Mouse (Mus musculus): ENCODE data around the gene Ehbp1l1. TPM values are rescaled to one million over a fixed set of nuclear protein-coding genes. Genes with fewer than 3 reads are reported as not detected.
A peak's percentile ranks its signal among the peaks of the same experiment; 100 is the strongest.

Gene Ehbp1l1
- 6.7 and 10.1 TPM in 2 replicates for polyA plus RNA-seq (2015; fragmentation: Nextera tagmentation; extraction: Ambion mirVana)

DNA sequence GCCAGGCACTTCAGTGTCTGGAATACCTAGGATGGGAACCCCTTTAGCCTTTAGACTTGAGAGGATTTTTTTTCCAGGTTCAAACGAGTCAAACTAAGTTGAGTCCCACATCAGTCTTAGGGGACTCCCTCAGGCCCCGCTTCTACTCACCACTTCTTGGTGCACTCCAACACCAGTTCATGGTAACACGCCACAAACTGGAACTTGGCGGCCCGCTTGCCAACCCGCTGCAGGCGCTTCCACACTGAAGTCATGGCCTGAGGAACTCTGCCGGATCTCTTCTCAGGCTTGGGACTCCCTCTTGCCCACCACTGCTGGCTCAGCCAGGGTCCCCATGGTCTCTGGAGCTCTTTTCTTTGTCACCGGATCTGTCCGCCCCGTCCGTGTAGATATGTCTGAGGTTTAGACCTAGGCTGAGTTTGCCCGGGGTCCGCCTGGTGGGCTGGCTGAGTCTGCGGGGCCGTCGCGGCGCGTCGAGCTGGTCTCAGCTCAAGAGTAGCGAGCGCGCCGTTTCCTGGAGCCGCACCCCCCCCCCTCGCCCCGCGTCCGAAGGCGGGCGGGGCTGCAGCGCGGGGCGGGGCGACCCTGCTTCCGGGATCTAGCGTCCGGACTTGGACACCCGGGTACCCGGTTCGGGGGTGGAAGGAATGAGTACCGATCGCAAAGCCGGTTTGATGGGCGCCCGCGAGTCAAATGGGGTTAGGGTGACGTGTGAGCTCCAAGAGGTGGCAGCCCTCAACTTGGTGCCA, at the start of gene Ehbp1l1:
Ehbp1l1 (minus strand) TSS at position 551 of the 749 bp plus-strand sequence.
- H3K27ac ChIP-seq: 0 out of 2 replicates have a peak within 1 kb of the TSS, but pooled peaks have one; percentile 44
- peaks cover 47% of the 10 kb centered on the region for H3K36me3 ChIP-seq

DNA sequence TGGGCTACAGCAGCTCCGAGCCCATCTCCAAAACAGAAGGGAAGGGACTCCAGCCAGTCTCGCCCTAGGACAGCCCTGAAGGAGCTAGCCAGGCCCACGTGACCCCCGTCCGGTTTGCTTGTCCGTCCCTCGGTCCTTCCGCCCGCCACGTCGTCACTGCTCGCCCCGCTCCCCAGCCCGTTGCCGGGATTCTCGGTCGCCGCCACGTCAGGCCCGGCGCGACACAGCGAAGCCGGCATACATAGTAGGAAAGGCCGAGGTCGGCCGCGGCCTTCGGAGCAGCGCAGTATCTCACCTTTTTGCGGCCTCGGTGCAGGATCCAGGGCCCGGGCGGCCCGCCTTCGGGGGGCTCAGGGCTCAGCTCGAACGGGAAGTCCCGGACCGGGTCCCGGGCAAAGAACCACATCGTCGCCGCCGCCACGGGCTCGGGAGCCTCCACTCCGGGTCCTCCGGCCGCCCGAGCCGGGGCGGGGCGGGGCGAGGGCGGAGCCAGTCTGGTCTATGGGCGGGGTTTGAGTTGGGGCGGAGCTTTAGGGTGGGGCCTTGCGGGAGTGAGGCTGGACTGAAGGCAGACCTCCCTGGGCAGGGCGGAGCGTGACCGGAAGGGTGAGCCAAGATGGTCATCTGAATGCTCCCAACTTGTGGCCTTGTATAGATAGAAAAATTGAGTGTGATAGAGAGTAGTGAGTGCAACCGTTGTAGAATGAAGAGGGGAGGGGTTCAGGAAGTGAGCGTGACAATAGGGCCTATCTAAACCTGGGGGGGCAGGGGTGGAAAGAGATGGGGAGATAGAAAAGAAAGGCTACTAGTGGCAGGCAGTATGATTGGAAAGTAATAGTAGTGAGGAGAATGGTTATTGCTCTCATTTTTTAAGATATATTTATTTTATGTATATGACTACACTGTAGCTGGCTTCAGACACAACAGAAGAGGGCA, 45.1 kb upstream of the Ehbp1l1 start, which contains the start of gene Scyl1:
Scyl1 (minus strand) TSS at position 495 of the 936 bp plus-strand sequence.
- Histone ChIP-seq H3K27ac (peak within 1 kb of the TSS; percentile 84), H3K9ac (peak within 1 kb of the TSS; percentile 87), H3K4me1 (replicated peaks) (peaks cover 29% of the 10 kb centered on the region), H3K9me3 (no peaks in the 10 kb centered on the region), H3K27me3 (no peaks in the 10 kb centered on the region), H3K36me3 (peaks cover 35% of the 10 kb centered on the region), H3K4me3 (peak within 1 kb of the TSS; percentile 59), H3K4me2 (peak within 1 kb of the TSS; percentile 86)
- under 1% methylated on average over 64 of the region's 64 CpGs for WGBS
- peak; percentile 95 for ATAC-seq (ENCODE audit: low FRiP score)

More for the DNA sequence above, at the start of gene Ehbp1l1:
- Histone ChIP-seq H3K27me3 (no peaks in the 10 kb centered on the region), H3K4me3 (peak within 1 kb of the TSS; percentile 96), H3K4me2 (peak within 1 kb of the TSS; percentile 99), H3K9ac (peak within 1 kb of the TSS; percentile 100), H3K9me3 (no peaks in the 10 kb centered on the region), H3K4me1 (replicated peaks) (peaks cover 60% of the 10 kb centered on the region)
- no peak for ATAC-seq (ENCODE audit: low FRiP score)
- 17% methylated on average over 45 of the region's 49 CpGs for whole genome bisulfite sequencing

DNA sequence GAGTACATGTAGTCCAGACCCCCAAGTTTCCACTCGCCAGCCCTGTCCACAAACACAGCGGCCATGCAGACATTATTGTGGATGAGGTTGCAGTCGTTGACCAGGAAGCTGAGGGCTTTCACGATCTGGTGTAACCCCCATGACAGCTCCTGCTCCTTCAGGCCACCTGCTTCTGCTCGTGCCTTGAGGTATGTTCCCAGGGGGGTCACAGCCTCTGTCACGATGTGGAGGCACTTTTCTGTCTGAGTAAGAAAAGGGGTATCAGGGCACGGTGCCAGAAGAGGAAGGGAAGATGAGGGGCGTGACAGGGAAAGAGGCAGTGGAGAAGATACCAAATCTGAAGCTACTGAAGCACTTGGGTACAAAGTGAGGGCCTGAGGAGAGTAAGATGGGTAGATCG, 44.2 kb upstream of the Ehbp1l1 start:
- Histone ChIP-seq H3K27me3 (no peaks in the 10 kb centered on the region), H3K4me3 (peak overlapping the region; percentile 59), H3K36me3 (peaks cover 44% of the 10 kb centered on the region), H3K4me1 (replicated peaks) (peaks cover 29% of the 10 kb centered on the region), H3K9ac (peak overlapping the region; percentile 87), H3K27ac (peak overlapping the region; percentile 84), H3K9me3 (no peaks in the 10 kb centered on the region), H3K4me2 (peak overlapping the region; percentile 86)
- ATAC-seq (ENCODE audit: low FRiP score): peak; percentile 5; the same call in 1 of the 2 replicates
- 45% methylated on average over 9 of the region's 9 CpGs for WGBS

DNA sequence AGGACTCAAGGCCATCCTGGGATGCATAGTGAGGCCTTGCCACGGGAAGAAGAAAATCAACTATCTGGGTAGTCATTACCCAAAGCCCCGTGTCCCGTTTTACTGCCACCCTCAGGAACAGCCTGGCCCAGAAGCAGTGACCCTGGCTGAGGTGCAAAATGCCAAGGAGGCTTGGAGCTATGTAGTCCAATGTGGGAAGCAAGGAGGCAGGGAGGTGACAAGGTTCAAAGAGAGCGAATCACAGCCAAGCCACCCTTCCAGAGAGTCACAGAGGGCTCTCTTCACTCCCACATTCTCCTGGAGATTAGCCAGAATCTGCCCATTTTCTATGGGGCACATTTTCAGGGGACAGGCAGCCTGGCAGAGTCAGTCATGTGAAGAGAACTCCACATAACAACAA, 41.2 kb upstream of the Ehbp1l1 start:
- Histone ChIP-seq H3K4me3 (no peak overlapping the region), H3K36me3 (peaks cover 72% of the 10 kb centered on the region), H3K4me2 (no peak overlapping the region), H3K4me1 (replicated peaks) (peaks cover 29% of the 10 kb centered on the region), H3K27ac (no peak overlapping the region), H3K9me3 (no peaks in the 10 kb centered on the region), H3K27me3 (no peaks in the 10 kb centered on the region), H3K9ac (0 out of 2 replicates have a peak overlapping the region, but pooled peaks have one; percentile 15)
- 90% methylated on average over 4 of the region's 4 CpGs for WGBS
- no peak for ATAC-seq (ENCODE audit: low FRiP score)

DNA sequence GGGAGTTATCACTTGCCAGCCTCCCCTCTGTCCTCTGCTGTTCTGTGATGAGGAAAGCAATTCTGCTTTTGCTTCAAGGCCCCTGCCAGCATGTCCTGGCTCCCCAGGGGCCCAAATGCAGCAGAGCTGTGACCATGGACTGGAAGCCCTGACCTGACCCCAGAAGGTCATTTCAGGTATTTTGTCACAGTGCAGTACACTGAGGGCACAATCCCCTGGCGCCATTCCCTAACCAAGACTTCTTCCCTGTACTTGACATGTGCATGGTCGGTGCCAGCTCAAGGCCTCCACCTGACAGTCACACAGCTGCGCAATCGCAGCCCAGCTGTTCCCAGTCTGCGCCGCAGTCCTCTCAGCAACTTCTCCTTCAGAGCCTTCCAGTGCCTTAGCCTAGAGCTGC, 37.0 kb upstream of the Ehbp1l1 start:
- Histone ChIP-seq H3K4me1 (replicated peaks) (peaks cover 4% of the 10 kb centered on the region; the same call in 1 of the 2 replicates), H3K27me3 (peaks cover 19% of the 10 kb centered on the region), H3K4me3 (no peak overlapping the region), H3K9me3 (no peaks in the 10 kb centered on the region), H3K27ac (no peak overlapping the region), H3K9ac (no peak overlapping the region), H3K4me2 (no peak overlapping the region), H3K36me3 (peaks cover 98% of the 10 kb centered on the region)
- WGBS: 94% methylated on average over 6 of the region's 6 CpGs
- ATAC-seq (ENCODE audit: low FRiP score): no peak

DNA sequence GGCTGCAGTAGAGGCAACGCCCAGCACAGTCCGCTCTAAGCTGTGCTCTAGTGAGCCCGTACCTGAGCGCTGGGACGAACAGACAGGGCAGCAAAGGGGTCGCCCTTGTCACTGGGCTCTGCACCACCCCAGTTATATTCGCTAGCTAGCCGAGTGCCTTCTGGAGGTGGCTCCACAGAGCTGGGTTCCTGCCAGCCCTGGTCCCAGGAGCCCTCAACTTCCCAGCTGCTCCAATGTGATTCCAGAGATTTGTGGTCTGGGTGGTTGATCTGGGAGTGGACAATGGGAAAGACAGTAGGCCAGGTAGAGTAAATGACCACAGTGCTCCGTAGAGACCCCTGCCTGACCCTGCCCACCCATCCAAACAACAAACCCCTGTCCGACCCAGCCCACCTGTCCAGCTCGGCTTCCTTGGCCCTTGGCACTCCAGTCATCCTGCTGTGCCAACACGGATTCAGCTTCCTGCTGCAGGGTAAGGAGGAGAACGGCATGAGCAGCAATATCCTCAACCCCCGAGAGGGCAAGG, 32.8 kb upstream of the Ehbp1l1 start:
- peaks cover 68% of the 10 kb centered on the region for H3K36me3 ChIP-seq

DNA sequence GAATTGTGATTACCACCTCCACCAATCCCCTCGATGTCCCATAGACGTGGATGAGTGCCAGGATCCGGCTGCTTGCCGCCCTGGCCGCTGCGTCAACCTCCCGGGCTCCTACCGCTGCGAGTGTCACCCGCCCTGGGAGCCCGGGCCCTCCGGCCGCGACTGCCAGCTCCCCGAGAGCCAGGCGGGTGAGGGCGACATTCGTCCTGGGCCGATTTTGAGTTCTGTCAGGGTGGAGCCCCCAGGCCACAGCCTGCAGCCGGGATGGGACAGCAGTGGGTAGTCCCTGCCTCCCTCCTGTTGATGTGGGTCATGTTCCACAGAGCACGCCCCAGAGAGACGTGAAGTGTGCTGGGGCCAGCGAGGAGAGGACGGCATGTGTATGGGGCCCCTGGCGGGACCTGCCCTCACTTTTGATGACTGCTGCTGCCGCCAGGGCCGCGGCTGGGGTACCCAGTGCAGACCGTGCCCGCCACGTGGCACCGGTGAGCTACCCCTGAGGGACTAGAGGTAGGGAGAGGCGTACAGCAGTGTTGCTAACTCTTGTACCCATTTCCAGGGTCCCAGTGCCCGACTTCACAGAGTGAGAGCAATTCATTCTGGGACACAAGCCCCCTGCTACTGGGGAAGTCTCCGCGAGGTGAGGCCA, 31.0 kb upstream of the Ehbp1l1 start:
- Histone ChIP-seq H3K36me3 (peaks cover 52% of the 10 kb centered on the region), H3K27me3 (peaks cover 79% of the 10 kb centered on the region), H3K4me2 (peak overlapping the region; percentile 33), H3K27ac (no peak overlapping the region), H3K4me3 (peak overlapping the region; percentile 20), H3K9ac (peak overlapping the region; percentile 56; the same call in 1 of the 2 replicates), H3K9me3 (no peaks in the 10 kb centered on the region), H3K4me1 (replicated peaks) (peaks cover 13% of the 10 kb centered on the region)
- WGBS: 12% methylated on average over 36 of the region's 36 CpGs
- no peak; the same call in 1 of the 2 replicates for ATAC-seq (ENCODE audit: low FRiP score)

More for the DNA sequence above, 32.8 kb upstream of the Ehbp1l1 start:
- Histone ChIP-seq H3K4me1 (replicated peaks) (peaks cover 13% of the 10 kb centered on the region), H3K27ac (no peak overlapping the region), H3K9me3 (no peaks in the 10 kb centered on the region), H3K9ac (no peak overlapping the region), H3K4me3 (no peak overlapping the region), H3K4me2 (no peak overlapping the region), H3K27me3 (peaks cover 61% of the 10 kb centered on the region)
- 90% methylated on average over 14 of the region's 14 CpGs for WGBS
- ATAC-seq (ENCODE audit: low FRiP score): no peak

DNA sequence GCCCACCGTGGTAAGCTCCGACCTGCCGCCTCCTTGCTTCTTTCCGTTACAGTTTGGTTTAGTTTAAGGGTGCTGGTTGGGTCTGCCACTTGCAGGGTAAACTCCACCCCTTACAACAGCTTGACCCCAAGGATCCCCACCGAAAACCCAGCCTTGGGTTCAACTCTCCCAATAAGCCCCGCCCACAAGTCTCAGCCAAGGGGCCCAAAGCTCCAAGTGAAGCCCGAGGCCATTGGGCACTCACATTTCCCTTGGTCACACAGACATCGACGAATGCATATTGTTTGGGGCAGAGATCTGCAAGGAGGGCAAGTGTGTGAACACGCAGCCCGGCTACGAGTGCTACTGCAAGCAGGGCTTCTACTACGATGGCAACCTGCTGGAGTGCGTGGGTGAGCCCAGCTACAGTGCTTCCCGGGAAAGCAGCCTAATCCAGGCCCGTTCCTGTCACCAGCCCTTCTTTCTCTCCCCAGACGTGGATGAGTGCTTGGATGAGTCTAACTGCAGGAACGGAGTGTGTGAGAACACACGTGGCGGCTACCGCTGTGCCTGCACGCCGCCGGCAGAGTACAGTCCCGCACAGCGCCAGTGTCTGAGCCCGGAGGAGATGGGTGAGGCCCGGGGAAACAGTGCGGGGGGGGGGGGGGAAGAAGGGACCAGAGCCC, 30.3 kb upstream of the Ehbp1l1 start:
- 9% methylated on average over 29 of the region's 29 CpGs for WGBS
- H3K36me3 ChIP-seq: peaks cover 45% of the 10 kb centered on the region
- H3K9me3 ChIP-seq: no peaks in the 10 kb centered on the region
- H3K27me3 ChIP-seq: peaks cover 86% of the 10 kb centered on the region
- peak overlapping the region; percentile 56 for H3K9ac ChIP-seq
- ATAC-seq (ENCODE audit: low FRiP score): no peak
- H3K4me3 ChIP-seq: peak overlapping the region; percentile 20; the same call in 1 of the 2 replicates
- H3K4me2 ChIP-seq: peak overlapping the region; percentile 33
- no peak overlapping the region for H3K27ac ChIP-seq
- peaks cover 19% of the 10 kb centered on the region for H3K4me1 ChIP-seq (replicated peaks)

DNA sequence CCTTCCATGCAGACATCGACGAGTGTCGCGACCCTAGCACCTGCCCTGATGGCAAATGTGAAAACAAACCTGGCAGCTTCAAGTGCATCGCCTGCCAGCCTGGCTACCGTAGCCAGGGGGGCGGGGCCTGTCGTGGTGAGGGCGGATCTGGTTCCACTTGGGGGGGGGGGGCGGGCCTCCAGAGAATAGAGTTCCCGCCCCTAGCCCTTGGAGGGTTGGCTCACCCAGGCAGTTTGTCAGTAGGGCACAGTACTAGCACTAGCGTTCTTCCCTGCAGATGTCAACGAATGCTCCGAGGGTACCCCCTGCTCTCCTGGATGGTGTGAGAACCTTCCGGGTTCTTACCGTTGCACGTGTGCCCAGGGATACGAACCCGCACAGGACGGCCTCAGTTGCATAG, 25.6 kb upstream of the Ehbp1l1 start:
- WGBS: 8% methylated on average over 20 of the region's 20 CpGs
- no peaks in the 10 kb centered on the region for H3K9me3 ChIP-seq
- H3K4me2 ChIP-seq: 0 out of 2 replicates have a peak overlapping the region, but pooled peaks have one; percentile 6
- H3K36me3 ChIP-seq: no peaks in the 10 kb centered on the region
- no peak overlapping the region for H3K27ac ChIP-seq
- no peak overlapping the region for H3K4me3 ChIP-seq
- H3K4me1 ChIP-seq (replicated peaks): peaks cover 20% of the 10 kb centered on the region
- no peak for ATAC-seq (ENCODE audit: low FRiP score)
- peaks cover 100% of the 10 kb centered on the region for H3K27me3 ChIP-seq
- no peak overlapping the region for H3K9ac ChIP-seq

DNA sequence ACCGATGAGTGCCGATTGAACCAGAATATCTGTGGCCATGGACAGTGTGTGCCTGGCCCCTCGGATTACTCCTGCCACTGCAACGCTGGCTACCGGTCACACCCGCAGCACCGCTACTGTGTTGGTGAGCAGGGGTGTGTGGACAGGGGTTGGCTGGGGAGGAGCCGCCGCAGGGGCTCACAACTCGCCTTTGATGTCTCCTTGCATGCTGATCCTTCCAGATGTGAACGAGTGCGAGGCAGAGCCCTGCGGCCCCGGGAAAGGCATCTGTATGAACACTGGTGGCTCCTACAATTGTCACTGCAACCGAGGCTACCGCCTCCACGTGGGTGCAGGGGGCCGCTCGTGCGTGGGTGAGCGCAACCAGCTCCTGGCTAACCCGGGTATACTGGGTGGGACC, 24.8 kb upstream of the Ehbp1l1 start:
- 0 out of 2 replicates have a peak overlapping the region, but pooled peaks have one; percentile 1 for H3K4me3 ChIP-seq
- H3K27ac ChIP-seq: no peak overlapping the region
- H3K9me3 ChIP-seq: no peaks in the 10 kb centered on the region
- H3K27me3 ChIP-seq: peaks cover 100% of the 10 kb centered on the region
- H3K9ac ChIP-seq: 0 out of 2 replicates have a peak overlapping the region, but pooled peaks have one; percentile 9
- peaks cover 25% of the 10 kb centered on the region for H3K4me1 ChIP-seq (replicated peaks)
- 8% methylated on average over 22 of the region's 22 CpGs for WGBS
- H3K36me3 ChIP-seq: no peaks in the 10 kb centered on the region
- no peak overlapping the region for H3K4me2 ChIP-seq
- ATAC-seq (ENCODE audit: low FRiP score): no peak

DNA sequence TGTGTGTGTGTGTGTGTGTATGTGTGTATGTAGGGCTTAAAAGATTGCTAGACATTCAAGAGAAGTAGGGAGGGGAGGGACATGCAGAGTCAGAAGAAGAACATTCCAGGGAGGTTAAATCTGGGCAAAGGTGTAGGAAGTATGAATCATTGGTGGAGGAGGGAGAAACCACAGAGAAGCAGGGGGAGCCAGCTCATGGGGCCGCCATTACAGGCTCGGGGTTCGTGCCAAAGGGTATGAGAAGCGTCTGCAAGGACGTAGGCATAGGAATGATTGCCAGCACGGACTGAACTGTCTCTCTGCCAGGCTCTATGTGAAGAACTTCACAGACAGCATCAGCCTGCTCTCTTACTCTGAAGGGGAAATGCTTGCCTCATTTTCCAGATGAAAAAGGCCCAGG, 23.4 kb upstream of the Ehbp1l1 start:
- WGBS: 87% methylated on average over 6 of the region's 6 CpGs
- no peak overlapping the region for H3K27ac ChIP-seq
- no peak for ATAC-seq (ENCODE audit: low FRiP score)
- H3K4me3 ChIP-seq: no peak overlapping the region
- no peak overlapping the region for H3K4me2 ChIP-seq
- peaks cover 100% of the 10 kb centered on the region for H3K27me3 ChIP-seq
- H3K4me1 ChIP-seq (replicated peaks): peaks cover 33% of the 10 kb centered on the region
- H3K36me3 ChIP-seq: no peaks in the 10 kb centered on the region
- no peak overlapping the region for H3K9ac ChIP-seq
- no peaks in the 10 kb centered on the region for H3K9me3 ChIP-seq

Data from hindbrain, embryonic 13.5 days (tissue).